Mouse (Mus musculus) liver, embryonic 14.5 days (tissue): Measurements from ENCODE around the gene Olfr1033.

Experiments
- CTCF ChIP-seq: IDR thresholded peaks from 2 replicates; pipeline ENCODE4 v1.5.1; 2016; ENCODE audit warnings: antibody characterized with exemption, low read depth, control low read depth
- EP300 ChIP-seq: IDR thresholded peaks from 2 replicates; pipeline ENCODE4 v1.6.1; 2016; ENCODE audit warnings: antibody characterized with exemption, low read depth

GRCm38 (mm10) chr2:85973595-85973994 lies 46.8 kb upstream of the Olfr1033 start, which contains the start of gene Olfr1029:
- no peak for TF ChIP-seq CTCF
- TF ChIP-seq EP300: no peak
